Mouse (Mus musculus) spleen, adult 2 months (tissue): Measurements from ENCODE around the gene Rpe.

Source experiments
- CTCF ChIP-seq: fragments of 200-500 bp; IDR thresholded peaks from 2 replicates; pipeline ENCODE4 v1.5.1; 2011; ENCODE audit warnings: mild to moderate bottlenecking, inconsistent platforms; ENCODE audit not compliant: insufficient read depth, insufficient read length, insufficient replicate concordance; ENCODE audit errors: extremely low read depth
- POLR2A ChIP-seq: fragments of 200-500 bp; IDR thresholded peaks from 2 replicates; pipeline ENCODE4 v1.6.1; 2011; ENCODE audit warnings: low read depth, low read length, inconsistent platforms

GRCm38 (mm10) chr1:66712859-66713258 is 12.2 kb downstream of the Rpe start:
- no peak for TF ChIP-seq CTCF
- no peak for TF ChIP-seq POLR2A
